Mouse (Mus musculus) midbrain, postnatal 0 days (tissue): ENCODE measurements at regions not wholly inside any gene's neighbourhood (a gene's known extent, or its start where the extent isn't known, plus 50 kb on each side); places are given as distances from the start of the nearest gene placed in this dataset.

Experiments used
- ATAC-seq: fragments of 200-750 bp; cut with Nextera tagmentation; 2 replicates; pipeline ENCODE4 v1.8.0; 2017; ENCODE audit warnings: moderate number of reproducible peaks, mild to moderate bottlenecking, moderate TSS enrichment, moderate library complexity; ENCODE audit not compliant: low FRiP score
- DNase-seq: peaks from one replicate; pipeline ENCODE4 v3.0.0-alpha.2; 2015; ENCODE audit warnings: low spot score
- H3K27ac ChIP-seq: fragments of 300-500 bp; sonication (generic); 2 replicates; pipeline ENCODE4 v1.5.1; 2014; ENCODE audit warnings: low read depth, mild to moderate bottlenecking, low read length, mixed read lengths
- H3K27me3 ChIP-seq: fragments of 300-500 bp; sonication (generic); 2 replicates; pipeline ENCODE4 v1.6.1; 2014; ENCODE audit warnings: low read length, control low read depth, mixed read lengths; ENCODE audit not compliant: insufficient read depth
- H3K36me3 ChIP-seq: fragments of 300-500 bp; sonication (generic); 2 replicates; pipeline ENCODE4 v1.6.1; 2014; ENCODE audit warnings: low read length, control low read depth, mixed read lengths; ENCODE audit not compliant: insufficient read depth
- H3K4me1 ChIP-seq: fragments of 300-500 bp; sonication (generic); 2 replicates; pipeline ENCODE4 v1.6.1; 2014; ENCODE audit warnings: mild to moderate bottlenecking, control low read depth, antibody characterized with exemption, low read length, mixed read lengths; ENCODE audit not compliant: insufficient read depth
- H3K4me2 ChIP-seq: fragments of 300-500 bp; sonication (generic); 2 replicates; pipeline ENCODE4 v1.6.1; 2014; ENCODE audit warnings: low read depth, mild to moderate bottlenecking, low read length, mixed read lengths; ENCODE audit not compliant: poor library complexity, severe bottlenecking
- H3K4me3 ChIP-seq: fragments of 300-500 bp; sonication (generic); 2 replicates; pipeline ENCODE4 v1.5.1; 2014; ENCODE audit warnings: low read depth, mild to moderate bottlenecking, low read length, moderate library complexity
- H3K9ac ChIP-seq: fragments of 300-500 bp; sonication (generic); replicated peaks from 2 replicates; pipeline ENCODE4 v1.6.1; 2014; ENCODE audit warnings: mild to moderate bottlenecking, low read length, moderate library complexity, mixed read lengths; ENCODE audit not compliant: poor library complexity, severe bottlenecking
- H3K9me3 ChIP-seq: fragments of 300-500 bp; sonication (generic); 2 replicates; pipeline ENCODE4 v1.6.1; 2016; ENCODE audit warnings: low read length, control low read depth
- CTCF ChIP-seq: IDR thresholded peaks from 2 replicates; pipeline ENCODE4 v1.5.1; 2016; ENCODE audit warnings: antibody characterized with exemption, mild to moderate bottlenecking
- WGBS: fragments of 180-500 bp; shearing (Covaris S2); extraction: QIAGEN DNeasy Blood & Tissue Kit; methylation state at CpG from one replicate; pipeline ENCODE4 v1.1.7; 2014; 5-methylcytosine and 5-hydroxymethylcytosine counted together

DNA sequence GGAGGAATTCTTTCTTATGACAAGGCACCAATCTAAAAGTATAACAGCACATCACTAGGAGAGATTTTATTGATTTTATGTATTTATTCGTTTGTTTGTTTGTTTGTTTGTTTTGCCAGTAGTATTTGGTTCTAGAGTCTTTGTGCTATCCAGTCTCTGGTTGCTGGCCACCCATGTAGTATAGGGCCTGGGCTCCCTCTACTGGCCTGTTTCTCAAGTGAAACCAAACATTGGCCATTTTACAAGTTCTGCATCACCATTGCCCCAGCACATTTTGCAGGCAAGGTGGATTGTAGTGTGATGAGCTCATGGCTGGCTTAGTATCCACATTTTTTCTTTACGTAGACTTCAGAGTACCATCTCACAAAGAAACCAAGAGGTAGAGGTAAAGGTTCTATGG, 376.9 kb upstream of the Luzp2 start:
- Histone ChIP-seq H3K4me1 (no peaks in the 10 kb centered on the region), H3K27ac (no peak overlapping the region), H3K27me3 (no peaks in the 10 kb centered on the region), H3K9ac (no peak overlapping the region), H3K36me3 (no peaks in the 10 kb centered on the region), H3K4me3 (no peak overlapping the region), H3K9me3 (no peaks in the 10 kb centered on the region), H3K4me2 (no peak overlapping the region)
- WGBS, result 46% methylated on average over 2 of the region's 2 CpGs
- no peak for ATAC-seq
- DNase-seq, result peak; percentile 53
- TF ChIP-seq CTCF, result peak; percentile 68

DNA sequence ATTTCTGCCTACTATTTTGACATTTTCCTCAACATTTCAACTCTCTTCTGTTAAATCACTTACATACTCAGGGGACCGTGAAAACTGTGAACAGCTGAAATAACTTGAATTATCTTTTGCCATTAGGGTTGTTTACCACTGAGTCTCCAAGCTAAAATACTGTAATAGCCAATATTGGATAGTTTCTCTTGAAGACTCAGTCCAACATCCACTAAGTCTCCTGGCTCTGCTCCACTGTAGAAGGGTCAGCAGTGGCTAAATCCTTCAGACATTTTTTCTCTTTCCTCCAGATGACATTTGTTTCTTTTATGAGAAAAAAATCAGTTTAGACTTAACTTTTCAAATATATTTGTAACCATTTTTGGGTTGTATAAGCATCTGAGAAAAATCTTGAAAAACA, 344.0 kb upstream of the Luzp2 start:
- 82% methylated on average over 1 of the region's 1 CpGs for WGBS
- Histone ChIP-seq H3K9me3 (no peaks in the 10 kb centered on the region), H3K36me3 (no peaks in the 10 kb centered on the region), H3K4me3 (no peak overlapping the region), H3K9ac (no peak overlapping the region), H3K27me3 (no peaks in the 10 kb centered on the region), H3K27ac (no peak overlapping the region), H3K4me1 (no peaks in the 10 kb centered on the region), H3K4me2 (no peak overlapping the region)
- ATAC-seq, result no peak
- TF ChIP-seq CTCF, result no peak
- DNase-seq, result no peak

- H3K4me2 ChIP-seq, result no peak overlapping the region
- ATAC-seq, result no peak
- DNase-seq, result peak; percentile 60
These were observed 330.1 kb upstream of the Luzp2 start for GRCm38 (mm10) chr7:54505235-54505634.

DNA sequence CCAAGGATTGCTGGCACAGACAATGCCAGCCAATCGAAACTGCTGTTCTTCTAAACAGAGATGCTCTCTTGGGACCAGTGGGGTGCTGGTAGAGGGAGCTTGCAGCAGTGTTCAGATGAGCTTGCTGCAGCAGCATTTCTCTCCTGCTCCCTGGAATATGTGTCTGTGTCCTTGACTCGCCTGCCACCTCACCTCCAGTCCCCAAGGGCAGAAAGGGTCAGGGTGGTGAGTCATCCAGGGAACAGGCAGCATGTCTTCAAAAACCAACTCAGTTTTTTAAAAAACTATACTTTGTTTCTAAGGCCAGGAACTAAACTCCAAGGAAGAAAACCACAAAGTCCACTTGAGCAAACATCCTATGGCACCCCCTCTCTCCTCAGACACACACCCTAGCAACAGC, 328.3 kb upstream of the Luzp2 start:
- whole genome bisulfite sequencing, result 60% methylated on average over 2 of the region's 2 CpGs
- no peaks in the 10 kb centered on the region for H3K27me3 ChIP-seq
- H3K9me3 ChIP-seq, result no peaks in the 10 kb centered on the region
- no peak for TF ChIP-seq CTCF
- no peak overlapping the region for H3K4me3 ChIP-seq
- H3K9ac ChIP-seq, result no peak overlapping the region
- no peaks in the 10 kb centered on the region for H3K4me1 ChIP-seq
- no peak overlapping the region for H3K27ac ChIP-seq
- H3K36me3 ChIP-seq, result no peaks in the 10 kb centered on the region
- DNase-seq, result peak; percentile 5
- no peak overlapping the region for H3K4me2 ChIP-seq
- ATAC-seq, result no peak

More at GRCm38 (mm10) chr7:54505235-54505634, 330.1 kb upstream of the Luzp2 start:
- Histone ChIP-seq H3K9ac (no peak overlapping the region), H3K27ac (no peak overlapping the region), H3K4me1 (no peaks in the 10 kb centered on the region), H3K9me3 (no peaks in the 10 kb centered on the region), H3K36me3 (no peaks in the 10 kb centered on the region), H3K27me3 (no peaks in the 10 kb centered on the region), H3K4me3 (no peak overlapping the region)
- no peak for TF ChIP-seq CTCF

GRCm38 (mm10) chr7:54535693-54536092, 299.6 kb upstream of the Luzp2 start:
- Histone ChIP-seq H3K9me3 (no peaks in the 10 kb centered on the region), H3K9ac (no peak overlapping the region), H3K36me3 (no peaks in the 10 kb centered on the region), H3K4me3 (no peak overlapping the region), H3K27me3 (no peaks in the 10 kb centered on the region), H3K4me1 (no peaks in the 10 kb centered on the region), H3K4me2 (no peak overlapping the region), H3K27ac (no peak overlapping the region)
- ATAC-seq (no peak), DNase-seq (peak; percentile 2)
- TF ChIP-seq CTCF, result no peak
- WGBS, result 43% methylated on average over 7 of the region's 7 CpGs

DNA sequence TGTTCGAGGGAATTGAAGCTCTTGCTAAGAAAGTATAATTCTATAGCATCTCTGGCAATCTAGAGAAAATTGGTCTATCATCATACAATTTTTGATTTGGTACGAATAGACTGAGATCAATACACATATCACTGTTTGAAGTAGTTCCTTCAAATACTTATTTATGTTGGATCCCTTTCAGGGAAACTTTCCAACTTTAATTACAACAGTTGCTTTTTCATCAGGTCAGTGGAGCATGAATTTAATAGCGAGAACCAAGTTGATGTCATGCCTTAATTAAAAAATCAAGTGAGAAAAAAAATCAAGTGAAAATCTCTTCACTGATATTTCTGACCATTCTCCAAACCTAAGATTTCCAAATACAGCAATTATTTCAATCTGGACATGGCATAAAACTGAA, 277.9 kb upstream of the Luzp2 start:
- Histone ChIP-seq H3K27me3 (no peaks in the 10 kb centered on the region), H3K9me3 (no peaks in the 10 kb centered on the region), H3K36me3 (no peaks in the 10 kb centered on the region), H3K4me2 (no peak overlapping the region), H3K4me3 (no peak overlapping the region), H3K27ac (no peak overlapping the region), H3K9ac (no peak overlapping the region), H3K4me1 (no peaks in the 10 kb centered on the region)
- ATAC-seq (no peak), DNase-seq (no peak)
- 75% methylated on average over 3 of the region's 3 CpGs for WGBS
- no peak for TF ChIP-seq CTCF
